Mouse (Mus musculus) heart, postnatal 0 days (tissue): ENCODE data around the gene Fat3. TPM values are rescaled to one million over a fixed set of nuclear protein-coding genes. Genes with fewer than 3 reads are reported as not detected.

ENCODE experiments used
- ATAC-seq: fragments of 200-750 bp; cut with Nextera tagmentation; 2 replicates; pipeline ENCODE4 v1.8.0; 2017; ENCODE audit warnings: low read depth, moderate number of reproducible peaks, moderate library complexity; ENCODE audit not compliant: insufficient read depth
- DNase-seq: peaks from one replicate; pipeline ENCODE4 v3.0.0-alpha.2; 2016; ENCODE audit warnings: low spot score
- H3K27ac ChIP-seq: fragments of 300-500 bp; sonication (generic); 2 replicates; pipeline ENCODE4 v1.5.1; 2014; ENCODE audit warnings: low read depth, mild to moderate bottlenecking
- H3K27me3 ChIP-seq: fragments of 300-500 bp; sonication (generic); 2 replicates; pipeline ENCODE4 v1.6.1; 2014; ENCODE audit warnings: low read length, mixed read lengths; ENCODE audit not compliant: control insufficient read depth, insufficient read depth
- H3K36me3 ChIP-seq: fragments of 300-500 bp; sonication (generic); replicated peaks from 2 replicates; pipeline ENCODE4 v1.6.1; 2014; ENCODE audit warnings: low read length, mixed read lengths; ENCODE audit not compliant: control insufficient read depth, insufficient read depth
- H3K4me1 ChIP-seq: fragments of 300-500 bp; sonication (generic); 2 replicates; pipeline ENCODE4 v1.6.1; 2014; ENCODE audit warnings: antibody characterized with exemption; ENCODE audit not compliant: control insufficient read depth, insufficient read depth
- H3K4me2 ChIP-seq: fragments of 300-500 bp; sonication (generic); 2 replicates; pipeline ENCODE4 v1.6.1; 2014; ENCODE audit warnings: low read depth, mild to moderate bottlenecking, low read length, moderate library complexity
- H3K4me3 ChIP-seq: fragments of 300-500 bp; sonication (generic); 2 replicates; pipeline ENCODE4 v1.5.1; 2014; ENCODE audit warnings: low read depth, low read length
- H3K9ac ChIP-seq: fragments of 300-500 bp; sonication (generic); replicated peaks from 2 replicates; pipeline ENCODE4 v1.6.1; 2014; ENCODE audit warnings: low read depth, low read length, mixed read lengths
- H3K9me3 ChIP-seq: fragments of 300-500 bp; sonication (generic); replicated peaks from 2 replicates; pipeline ENCODE4 v1.6.1; 2016; ENCODE audit warnings: low read length; ENCODE audit not compliant: control insufficient read depth
- CTCF ChIP-seq: IDR thresholded peaks from 2 replicates; pipeline ENCODE4 v1.5.1; 2016; ENCODE audit warnings: antibody characterized with exemption, control low read depth, low read depth
- EP300 ChIP-seq: IDR thresholded peaks from 2 replicates; pipeline ENCODE4 v1.6.1; 2016; ENCODE audit warnings: antibody characterized with exemption, low read depth
- WGBS: fragments of 180-500 bp; shearing (Covaris S2); extraction: QIAGEN DNeasy Blood & Tissue Kit; methylation state at CpG from one replicate; pipeline ENCODE4 v1.1.7; 2014; 5-methylcytosine and 5-hydroxymethylcytosine counted together
- polyA plus RNA-seq: library from polyadenylated mRNA; unstranded; fragments of >200 nt; fragmentation: Nextera tagmentation; extraction: Ambion mirVana; gene quantifications from 2 replicates; pipeline ENCODE4 v1.2.1, GENCODE M21; 2015
- total RNA-seq: library from RNA; depleted of rRNA; stranded (reverse); fragments of >200 nt; gene quantifications from 2 replicates; pipeline ENCODE4 v1.2.3, GENCODE M21; 2014; ENCODE audit warnings: low replicate concordance; rRNA removed

Fat3 gene
- total RNA-seq (2.0 and 2.4 TPM in 2 replicates), polyA plus RNA-seq (0.19 and 0.29 TPM in 2 replicates)

- Histone ChIP-seq H3K9me3 (no peaks in the 10 kb centered on the region), H3K4me2 (peak within 1 kb of the TSS; percentile 98), H3K4me3 (peak within 1 kb of the TSS; percentile 63), H3K36me3 (no peaks in the 10 kb centered on the region), H3K4me1 (peaks cover 3% of the 10 kb centered on the region; the same call in 1 of the 2 replicates), H3K27ac (0 out of 2 replicates have a peak within 1 kb of the TSS, but pooled peaks have one; percentile 9), H3K27me3 (peaks cover 29% of the 10 kb centered on the region), H3K9ac (peak within 1 kb of the TSS; percentile 27)
- DNase-seq (no peak), ATAC-seq (no peak)
- WGBS: under 1% methylated on average over 21 of the region's 21 CpGs
- TF ChIP-seq CTCF (no peak), EP300 (no peak)
Measured at GRCm38 (mm10) chr9:16501186-16501711, at the start of gene Fat3. Gene Fat3, minus strand, starts transcription at chr9:16501285.

- Histone ChIP-seq H3K9me3 (no peaks in the 10 kb centered on the region), H3K4me1 (no peaks in the 10 kb centered on the region), H3K27me3 (no peaks in the 10 kb centered on the region), H3K4me2 (no peak overlapping the region), H3K27ac (no peak overlapping the region), H3K4me3 (no peak overlapping the region), H3K36me3 (no peaks in the 10 kb centered on the region), H3K9ac (no peak overlapping the region)
- TF ChIP-seq EP300 (no peak), CTCF (no peak)
- 29% methylated on average over 1 of the region's 1 CpGs for WGBS
- no peak for DNase-seq
- ATAC-seq: no peak
Measured at GRCm38 (mm10) chr9:16532884-16533283, 31.8 kb upstream of the Fat3 start.

DNA sequence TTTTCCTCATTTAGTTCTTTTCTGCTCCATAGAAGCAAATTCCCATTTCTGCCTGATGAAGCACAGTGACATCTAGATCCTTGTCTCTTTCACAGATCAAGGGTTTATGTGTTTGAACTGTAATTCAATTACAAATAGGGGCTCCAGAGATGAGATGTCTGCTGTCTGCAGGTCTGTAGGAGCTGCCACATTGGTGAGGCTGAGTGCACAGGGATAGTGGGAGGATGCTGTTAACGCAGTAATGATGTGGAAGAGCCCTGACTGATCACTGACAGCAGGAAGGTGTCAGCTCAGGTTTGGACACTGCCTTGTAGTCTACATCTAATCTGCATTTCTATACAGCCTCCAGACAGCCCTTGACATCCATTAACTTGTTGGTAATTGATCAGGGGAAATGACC lies 16.5 kb upstream of the Fat3 start:
- H3K9me3 ChIP-seq: no peaks in the 10 kb centered on the region
- no peaks in the 10 kb centered on the region for H3K27me3 ChIP-seq
- no peak overlapping the region for H3K9ac ChIP-seq
- H3K4me2 ChIP-seq: no peak overlapping the region
- H3K4me3 ChIP-seq: no peak overlapping the region
- TF ChIP-seq EP300 (no peak), CTCF (no peak)
- ATAC-seq (no peak), DNase-seq (no peak)
- no peak overlapping the region for H3K27ac ChIP-seq
- H3K4me1 ChIP-seq: no peaks in the 10 kb centered on the region
- H3K36me3 ChIP-seq: no peaks in the 10 kb centered on the region
- WGBS: 40% methylated on average over 1 of the region's 1 CpGs

- no peak overlapping the region for H3K4me3 ChIP-seq
- TF ChIP-seq EP300: no peak
- no peak for TF ChIP-seq CTCF
- no peak for ATAC-seq
- no peaks in the 10 kb centered on the region for H3K36me3 ChIP-seq
- no peak overlapping the region for H3K4me2 ChIP-seq
- H3K27ac ChIP-seq: no peak overlapping the region
- H3K9me3 ChIP-seq: no peaks in the 10 kb centered on the region
- no peaks in the 10 kb centered on the region for H3K4me1 ChIP-seq
- H3K27me3 ChIP-seq: no peaks in the 10 kb centered on the region
- no peak overlapping the region for H3K9ac ChIP-seq
- no peak for DNase-seq
- 40% methylated on average over 1 of the region's 1 CpGs for WGBS
Measured at GRCm38 (mm10) chr9:16512005-16512404, 10.9 kb upstream of the Fat3 start.

DNA sequence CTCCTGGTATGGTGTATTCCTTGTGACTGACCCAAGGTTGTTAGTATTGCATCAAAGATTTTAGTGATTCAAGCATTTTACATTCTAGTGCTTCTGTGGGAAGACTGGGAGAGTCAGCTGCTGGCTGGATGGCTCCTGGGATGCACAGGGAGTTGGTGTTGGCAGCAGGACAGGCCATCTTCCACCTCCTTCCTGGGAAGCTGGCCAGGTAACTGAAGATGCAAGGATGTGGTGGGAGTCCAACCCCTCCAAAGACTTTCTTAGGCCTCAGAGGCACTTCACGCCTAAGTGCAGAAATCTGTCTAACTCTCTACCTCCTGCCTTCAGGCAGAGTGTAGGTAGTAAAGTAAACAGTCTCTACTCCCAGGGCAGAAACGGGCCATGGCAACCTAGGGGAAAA lies 2.7 kb upstream of the Fat3 start:
- H3K9ac ChIP-seq: no peak overlapping the region
- ATAC-seq (no peak), DNase-seq (no peak)
- H3K27ac ChIP-seq: no peak overlapping the region
- H3K4me3 ChIP-seq: no peak overlapping the region
- H3K9me3 ChIP-seq: no peaks in the 10 kb centered on the region
- H3K36me3 ChIP-seq: no peaks in the 10 kb centered on the region
- peaks cover 2% of the 10 kb centered on the region; the same call in 1 of the 2 replicates for H3K4me1 ChIP-seq
- TF ChIP-seq CTCF: no peak
- no peak for TF ChIP-seq EP300
- peaks cover 21% of the 10 kb centered on the region for H3K27me3 ChIP-seq
- 78% methylated on average over 2 of the region's 2 CpGs for WGBS
- H3K4me2 ChIP-seq: no peak overlapping the region

- peaks cover 21% of the 10 kb centered on the region for H3K27me3 ChIP-seq
- H3K36me3 ChIP-seq: no peaks in the 10 kb centered on the region
- H3K27ac ChIP-seq: no peak overlapping the region
- DNase-seq: no peak
- peaks cover 3% of the 10 kb centered on the region; the same call in 1 of the 2 replicates for H3K4me1 ChIP-seq
- 12% methylated on average over 13 of the region's 13 CpGs for WGBS
- no peaks in the 10 kb centered on the region for H3K9me3 ChIP-seq
- peak overlapping the region; percentile 98 for H3K4me2 ChIP-seq
- H3K4me3 ChIP-seq: peak overlapping the region; percentile 63
- ATAC-seq: no peak
- TF ChIP-seq CTCF: no peak
- no peak for TF ChIP-seq EP300
- H3K9ac ChIP-seq: no peak overlapping the region
Measured at GRCm38 (mm10) chr9:16502673-16503343, 1.7 kb upstream of the Fat3 start.
